Mouse (Mus musculus) Patski (cell line): Measurements from ENCODE around the gene Sertad1. TPM values are rescaled to one million over a fixed set of nuclear protein-coding genes. Genes with fewer than 3 reads are reported as not detected.

ENCODE experiments used
- ATAC-seq: fragments of 100-300 bp; one replicate; pipeline ENCODE4 v1.8.0; 2021
- CTCF ChIA-PET: fragments of 350-600 bp; sonication (Branson Sonifier 250); formaldehyde crosslinking; loops from one replicate; lab custom pipeline; 2022; ENCODE audit warnings: inconsistent platforms; lab: Charles Lee
- POLR2A ChIA-PET: fragments of 350-600 bp; sonication (Branson Sonifier 250); formaldehyde crosslinking; loops from one replicate; lab custom pipeline; 2022; ENCODE audit warnings: antibody characterized with exemption, inconsistent platforms; lab: Charles Lee
- DNase-seq: peaks from one replicate; pipeline ENCODE4 v3.0.0-alpha.2; 2011; ENCODE audit warnings: low read depth, low spot score
- H3K27me3 ChIP-seq: fragments of 371-371 bp; one replicate; pipeline ENCODE4 v1.5.1; 2021
- CTCF ChIP-seq: fragments of 100-300 bp; IDR thresholded peaks from one replicate; pipeline ENCODE4 v1.5.1; 2021
- in situ Hi-C: fragments of 300-500 bp; cut with MboI; formaldehyde crosslinking; loops from 3 replicates; pipeline ENCODE4 v1.11.1; 2018; ENCODE audit warnings: low pct_unique_long_range_greater_than_20kb, mixed read lengths
- polyA plus RNA-seq: library from polyadenylated mRNA; unstranded; gene quantifications from one replicate; pipeline ENCODE4 v1.2.3, GENCODE M21; 2021

Sertad1 gene
- polyA plus RNA-seq, 1 experiment from 2014 or later, result 27.6 TPM

GRCm38 (mm10) chr7:27531707-27532106 is 45.0 kb downstream of the Sertad1 start:
- no peaks in the 10 kb centered on the region for H3K27me3 ChIP-seq
- no peak for DNase-seq
- ChIA-PET CTCF (no interaction called here), POLR2A (no interaction called here)
- in situ Hi-C loops, result no loop called here
- ATAC-seq, result no peak
- no peak for TF ChIP-seq CTCF

GRCm38 (mm10) chr7:27532480-27533050 is 45.9 kb downstream of the Sertad1 start:
- ChIA-PET POLR2A (no interaction called here), CTCF (no interaction called here)
- DNase-seq, result no peak
- H3K27me3 ChIP-seq, result no peaks in the 10 kb centered on the region
- TF ChIP-seq CTCF, result no peak
- in situ Hi-C loops, result no loop called here
- no peak for ATAC-seq

GRCm38 (mm10) chr7:27535386-27535785 is 48.7 kb downstream of the Sertad1 start:
- TF ChIP-seq CTCF, result no peak
- in situ Hi-C loops, result no loop called here
- no peaks in the 10 kb centered on the region for H3K27me3 ChIP-seq
- DNase-seq (no peak), ATAC-seq (no peak)
- ChIA-PET POLR2A (no interaction called here), CTCF (no interaction called here)

GRCm38 (mm10) chr7:27536618-27537017 is 49.9 kb downstream of the Sertad1 start:
- CTCF ChIA-PET, result interaction anchor here (4.1 kb wide), 1 partner anchor 10 kb away, joined by 24 read pairs; no protein-coding TSS in a partner anchor
- DNase-seq, result no peak

GRCm38 (mm10) chr7:27537998-27538397 is 51.3 kb downstream of the Sertad1 start:
- no peak for TF ChIP-seq CTCF
- no peaks in the 10 kb centered on the region for H3K27me3 ChIP-seq
- ATAC-seq (no peak), DNase-seq (no peak)
- in situ Hi-C loops, result no loop called here
- CTCF ChIA-PET, result interaction anchor here (0.6 to 4.1 kb wide), 2 partner anchors 11 to 50 kb away, joined by 3 to 24 read pairs; no protein-coding TSS in a partner anchor
- POLR2A ChIA-PET, result interaction anchor here (1.2 kb wide), 1 partner anchor 12 kb away, joined by 4 read pairs; no protein-coding TSS in a partner anchor

More at GRCm38 (mm10) chr7:27536618-27537017, 49.9 kb downstream of the Sertad1 start:
- no peak for TF ChIP-seq CTCF
- in situ Hi-C loops, result no loop called here
- no peaks in the 10 kb centered on the region for H3K27me3 ChIP-seq
- ATAC-seq, result no peak
- POLR2A ChIA-PET, result no interaction called here

- in situ Hi-C loops, result no loop called here
- ATAC-seq (no peak), DNase-seq (no peak)
- no peak for TF ChIP-seq CTCF
- ChIA-PET POLR2A (interaction anchor here (0.9 kb wide), 1 partner anchor 12 kb away, joined by 3 read pairs; no protein-coding TSS in a partner anchor), CTCF (interaction anchor here (0.7 to 4.1 kb wide), 2 partner anchors 12 to 23 kb away, joined by 3 to 24 read pairs; no protein-coding TSS in a partner anchor)
- no peaks in the 10 kb centered on the region for H3K27me3 ChIP-seq
Observed at GRCm38 (mm10) chr7:27538797-27539196, 52.1 kb downstream of the Sertad1 start.

Other genes starting within 250 kb of the Sertad1 start
- gene Numbl, start 228.5 kb upstream of the Sertad1 start, polyA plus RNA-seq, result 9.6 TPM
- gene Ltbp4, start 149.2 kb upstream of the Sertad1 start, polyA plus RNA-seq, result 10.3 TPM
- gene Shkbp1, start 130.9 kb upstream of the Sertad1 start, polyA plus RNA-seq, result 24.7 TPM
- 0.64 TPM for gene Gm20479, start 129.5 kb upstream of the Sertad1 start, polyA plus RNA-seq
- 0.13 TPM for gene Sptbn4, start 39.2 kb upstream of the Sertad1 start, polyA plus RNA-seq
- gene Blvrb, start 38.9 kb upstream of the Sertad1 start, polyA plus RNA-seq, result 20.3 TPM
- 9.1 TPM for gene Sertad3, start 13.1 kb upstream of the Sertad1 start, polyA plus RNA-seq
- 4.4 TPM for gene Prx, start 12.4 kb downstream of the Sertad1 start, polyA plus RNA-seq
- gene Hipk4, start 36.4 kb downstream of the Sertad1 start, polyA plus RNA-seq, result 0.95 TPM
- gene Pld3, start 66.3 kb downstream of the Sertad1 start, polyA plus RNA-seq, result 148 TPM
- gene 2310022A10Rik, start 66.3 kb downstream of the Sertad1 start, polyA plus RNA-seq, result 13.6 TPM
- gene Akt2, start 104.6 kb downstream of the Sertad1 start, polyA plus RNA-seq, result 71.9 TPM
- gene Ttc9b, start 167.0 kb downstream of the Sertad1 start, polyA plus RNA-seq, result 0.12 TPM
- gene Map3k10, start 187.7 kb downstream of the Sertad1 start, polyA plus RNA-seq, result 34.0 TPM
- gene Zfp607b, start 202.4 kb downstream of the Sertad1 start, polyA plus RNA-seq, result 1.1 TPM
- gene Zfp60, start 244.5 kb downstream of the Sertad1 start, polyA plus RNA-seq, result 13.1 TPM